Mouse (Mus musculus) mature B cell (primary cell): ENCODE results near the gene Zfp281.

ENCODE experiments used
- in situ Hi-C: fragments of 300-500 bp; cut with MboI; formaldehyde crosslinking; loops from 2 replicates; pipeline ENCODE4 v1.14.3; 2019

Zfp281 gene

DNA sequence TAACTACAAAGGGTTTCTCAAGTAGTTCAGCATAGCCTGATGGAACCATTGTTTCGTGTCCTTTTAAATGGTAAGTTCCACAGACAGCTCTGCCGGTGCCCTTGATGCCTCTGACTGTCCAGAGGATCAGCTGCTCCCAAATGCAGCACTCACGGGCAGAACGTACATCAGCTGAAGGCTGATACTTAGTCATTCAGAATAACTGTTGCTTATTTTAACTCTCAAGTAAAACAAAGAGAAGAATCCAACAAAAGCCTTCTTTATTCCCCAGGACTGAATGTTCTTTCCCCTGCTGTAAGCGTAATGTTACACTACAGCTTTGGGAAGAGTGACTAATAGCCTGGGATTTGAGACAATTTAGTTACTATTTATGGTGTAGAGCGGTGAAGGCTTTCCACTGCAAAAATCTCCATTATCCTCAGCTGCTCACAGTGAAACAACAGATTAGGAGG, 11.4 kb upstream of the Zfp281 start:
- in situ Hi-C loops = no loop called here

DNA sequence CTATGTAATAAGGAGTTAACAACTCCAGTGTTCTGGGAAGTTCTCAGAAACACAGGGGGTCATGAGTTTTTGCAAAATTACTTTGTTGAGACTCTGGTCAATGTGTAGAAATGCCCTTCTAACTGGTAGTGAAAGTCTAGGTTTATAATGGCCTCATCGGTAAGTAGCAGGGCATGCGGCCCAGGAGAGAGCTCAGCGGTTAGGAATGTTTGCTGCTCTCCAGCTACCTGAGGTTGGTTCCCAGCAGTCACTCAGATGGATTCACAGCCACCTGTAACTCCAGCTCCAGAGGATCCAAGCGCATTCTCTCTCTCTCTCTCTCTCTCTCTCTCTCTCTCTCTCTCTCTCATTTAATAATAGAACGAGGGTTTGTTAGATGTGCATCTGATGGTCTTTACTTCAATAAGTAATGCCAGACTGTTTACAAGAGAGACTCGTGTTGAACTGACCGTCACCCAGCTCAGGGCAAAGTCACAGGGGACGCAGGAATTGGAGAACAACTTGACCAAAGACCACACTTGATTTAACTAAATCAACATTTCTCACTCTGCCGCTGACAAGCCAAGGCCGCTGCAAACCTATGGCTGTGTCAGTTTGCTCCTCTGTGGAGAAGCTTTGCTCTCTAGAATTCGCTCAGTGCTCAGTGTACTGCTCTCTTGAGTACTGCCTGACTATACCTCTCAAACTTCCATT, 9.8 kb upstream of the Zfp281 start:
- in situ Hi-C loops = no loop called here

- in situ Hi-C loops = no loop called here
These were observed 7.4 kb upstream of the Zfp281 start for GRCm38 (mm10) chr1:136617163-136617788.

GRCm38 (mm10) chr1:136618570-136618969, 6.1 kb upstream of the Zfp281 start:
- in situ Hi-C loops = no loop called here

DNA sequence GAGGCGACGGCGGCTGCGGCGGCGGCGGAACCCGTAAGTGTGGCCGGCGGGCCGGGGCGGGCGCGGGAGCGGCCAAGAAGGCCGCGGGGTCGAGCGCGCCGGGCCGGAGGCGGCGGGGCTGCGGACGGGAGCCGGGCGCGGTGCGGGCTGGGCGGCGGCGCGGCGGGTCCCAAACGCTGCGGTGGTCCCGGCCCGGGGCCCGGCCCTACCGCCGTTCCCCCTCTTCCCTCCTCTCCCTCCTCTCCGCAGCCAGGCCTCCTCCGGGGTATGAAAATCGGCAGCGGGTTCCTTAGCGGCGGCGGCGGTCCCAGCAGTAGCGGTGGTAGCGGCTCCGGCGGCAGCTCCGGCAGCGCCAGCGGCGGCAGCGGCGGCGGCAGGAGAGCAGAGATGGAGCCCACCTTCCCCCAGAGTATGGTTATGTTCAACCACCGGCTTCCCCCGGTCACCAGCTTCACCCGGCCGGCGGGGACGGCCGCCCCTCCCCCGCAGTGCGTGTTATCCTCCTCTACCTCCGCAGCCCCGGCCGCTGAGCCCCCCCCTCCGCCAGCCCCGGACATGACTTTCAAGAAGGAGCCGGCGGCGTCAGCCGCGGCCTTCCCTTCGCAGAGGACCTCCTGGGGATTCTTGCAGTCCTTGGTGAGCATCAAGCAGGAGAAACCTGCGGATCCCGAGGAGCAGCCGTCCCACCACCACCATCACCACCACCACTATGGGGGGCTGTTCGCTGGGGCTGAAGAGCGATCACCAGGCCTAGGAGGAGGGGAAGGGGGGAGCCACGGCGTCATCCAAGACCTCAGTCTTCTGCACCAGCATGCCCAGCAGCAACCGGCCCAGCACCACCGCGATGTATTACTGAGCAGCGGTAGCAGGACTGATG, 556 bp downstream of the Zfp281 start:
- in situ Hi-C loops = no loop called here

DNA sequence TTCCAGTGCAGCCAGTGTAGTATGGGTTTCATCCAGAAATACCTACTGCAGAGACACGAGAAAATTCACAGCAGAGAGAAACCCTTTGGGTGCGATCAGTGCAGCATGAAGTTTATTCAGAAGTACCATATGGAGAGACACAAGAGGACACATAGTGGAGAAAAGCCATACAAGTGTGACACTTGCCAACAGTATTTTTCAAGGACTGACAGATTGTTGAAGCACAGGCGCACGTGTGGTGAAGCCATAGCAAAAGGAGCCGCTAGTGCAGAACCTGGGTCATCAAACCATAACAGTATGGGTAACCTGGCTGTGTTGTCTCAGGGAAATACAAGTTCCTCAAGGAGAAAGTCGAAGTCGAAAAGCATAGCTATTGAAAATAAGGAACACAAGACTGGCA, 1.4 kb downstream of the Zfp281 start:
- in situ Hi-C loops = no loop called here

DNA sequence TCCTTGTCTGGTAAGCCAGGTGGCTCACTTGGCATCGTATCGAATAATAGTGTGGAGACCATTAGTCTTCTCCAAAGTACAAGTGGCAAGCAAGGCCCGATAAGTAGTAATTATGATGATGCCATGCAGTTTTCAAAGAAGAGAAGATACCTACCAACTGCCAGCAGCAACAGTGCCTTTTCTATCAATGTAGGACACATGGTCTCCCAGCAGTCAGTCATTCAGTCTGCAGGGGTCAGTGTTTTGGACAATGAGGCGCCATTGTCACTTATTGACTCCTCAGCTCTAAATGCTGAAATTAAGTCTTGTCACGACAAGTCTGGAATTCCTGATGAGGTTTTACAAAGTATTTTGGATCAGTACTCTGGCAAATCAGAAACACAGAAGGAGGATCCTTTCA, 2.1 kb downstream of the Zfp281 start:
- in situ Hi-C loops = no loop called here

GRCm38 (mm10) chr1:136627591-136627990, 2.9 kb downstream of the Zfp281 start:
- in situ Hi-C loops = no loop called here

GRCm38 (mm10) chr1:136632891-136633290, 8.2 kb downstream of the Zfp281 start:
- in situ Hi-C loops = no loop called here

DNA sequence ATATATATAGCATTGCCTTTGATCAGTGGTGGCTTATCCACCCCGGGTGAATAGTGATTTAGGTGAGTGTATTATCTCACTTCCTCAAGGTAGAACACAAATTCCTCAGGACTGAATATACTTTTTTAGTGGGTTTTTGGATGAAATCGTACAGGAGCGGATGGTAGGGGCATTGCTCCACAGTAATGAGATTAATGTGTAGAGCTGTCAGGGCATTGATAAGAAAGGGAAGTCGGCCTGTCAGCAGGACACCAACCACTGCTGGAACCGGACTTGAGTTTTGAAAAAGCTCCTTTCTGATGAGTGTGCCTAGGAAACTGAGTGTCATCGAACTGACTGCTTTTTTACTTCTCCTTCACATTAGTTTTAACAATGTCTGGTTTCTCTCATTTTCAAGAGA, 10.9 kb downstream of the Zfp281 start:
- in situ Hi-C loops = no loop called here

DNA sequence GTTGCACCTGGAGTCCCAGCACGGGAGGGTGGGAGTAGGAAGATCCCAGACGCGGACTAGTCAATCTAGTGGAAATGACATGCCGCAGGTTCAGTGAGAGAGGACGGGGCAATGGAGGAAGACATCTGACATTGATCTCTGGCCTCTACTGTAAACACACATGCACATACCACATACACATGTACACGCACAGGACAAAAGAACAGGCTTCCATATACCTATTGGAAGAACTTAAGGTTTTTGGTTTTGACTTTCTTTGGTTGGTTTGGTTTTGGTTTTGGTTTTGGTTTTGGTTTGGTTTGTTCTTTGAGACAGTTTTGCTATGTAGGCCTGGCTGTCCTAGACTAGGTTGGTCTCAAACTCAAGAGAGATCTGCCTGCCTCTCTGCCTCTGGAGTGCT, 12.2 kb downstream of the Zfp281 start:
- in situ Hi-C loops = no loop called here

- in situ Hi-C loops = no loop called here
These were observed 13.0 kb downstream of the Zfp281 start for GRCm38 (mm10) chr1:136637696-136638095.

GRCm38 (mm10) chr1:136638211-136638610, 13.5 kb downstream of the Zfp281 start:
- in situ Hi-C loops = no loop called here

GRCm38 (mm10) chr1:136638699-136639098, 14.0 kb downstream of the Zfp281 start:
- in situ Hi-C loops = no loop called here

- in situ Hi-C loops = no loop called here
These were observed 14.5 kb downstream of the Zfp281 start for GRCm38 (mm10) chr1:136639221-136639620.

DNA sequence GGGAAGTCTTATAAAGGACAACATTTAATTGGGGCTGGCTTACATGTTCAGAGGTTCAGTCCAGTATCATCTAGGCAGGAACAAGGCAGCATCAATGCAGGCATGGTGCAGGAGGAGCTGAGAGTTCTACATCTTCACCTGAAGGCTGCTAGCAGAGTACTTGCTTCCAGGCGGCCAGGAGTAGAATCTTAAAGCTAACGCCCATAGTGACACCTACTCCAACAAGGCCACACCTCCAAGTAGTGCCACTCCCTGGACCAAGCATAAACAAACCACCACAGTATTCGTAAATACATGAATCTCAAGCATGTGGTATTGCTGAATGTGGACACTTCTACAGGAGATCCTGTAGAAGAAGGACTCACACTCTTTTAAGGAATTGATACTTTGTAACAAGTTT, 18.0 kb downstream of the Zfp281 start:
- in situ Hi-C loops = no loop called here

DNA sequence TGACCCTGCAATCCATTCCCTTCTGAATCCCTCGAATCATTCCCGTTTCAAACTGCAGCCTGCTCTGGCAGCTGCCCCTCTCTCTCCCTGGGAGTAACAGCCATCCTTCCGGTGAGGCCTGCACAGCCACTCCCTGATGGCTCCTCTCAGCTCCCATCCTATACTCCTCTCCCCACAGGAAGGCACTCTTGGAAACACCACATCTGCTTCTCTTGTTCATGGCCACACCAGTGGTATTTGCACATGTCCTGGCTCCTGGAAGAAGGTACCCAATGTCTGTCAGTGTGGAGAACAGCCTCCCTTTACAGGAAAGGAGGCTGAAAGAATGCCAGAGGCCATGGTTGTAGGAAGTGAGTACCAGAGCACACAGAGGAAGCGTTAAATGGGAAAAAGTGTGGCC, 19.8 kb downstream of the Zfp281 start:
- in situ Hi-C loops = no loop called here

DNA sequence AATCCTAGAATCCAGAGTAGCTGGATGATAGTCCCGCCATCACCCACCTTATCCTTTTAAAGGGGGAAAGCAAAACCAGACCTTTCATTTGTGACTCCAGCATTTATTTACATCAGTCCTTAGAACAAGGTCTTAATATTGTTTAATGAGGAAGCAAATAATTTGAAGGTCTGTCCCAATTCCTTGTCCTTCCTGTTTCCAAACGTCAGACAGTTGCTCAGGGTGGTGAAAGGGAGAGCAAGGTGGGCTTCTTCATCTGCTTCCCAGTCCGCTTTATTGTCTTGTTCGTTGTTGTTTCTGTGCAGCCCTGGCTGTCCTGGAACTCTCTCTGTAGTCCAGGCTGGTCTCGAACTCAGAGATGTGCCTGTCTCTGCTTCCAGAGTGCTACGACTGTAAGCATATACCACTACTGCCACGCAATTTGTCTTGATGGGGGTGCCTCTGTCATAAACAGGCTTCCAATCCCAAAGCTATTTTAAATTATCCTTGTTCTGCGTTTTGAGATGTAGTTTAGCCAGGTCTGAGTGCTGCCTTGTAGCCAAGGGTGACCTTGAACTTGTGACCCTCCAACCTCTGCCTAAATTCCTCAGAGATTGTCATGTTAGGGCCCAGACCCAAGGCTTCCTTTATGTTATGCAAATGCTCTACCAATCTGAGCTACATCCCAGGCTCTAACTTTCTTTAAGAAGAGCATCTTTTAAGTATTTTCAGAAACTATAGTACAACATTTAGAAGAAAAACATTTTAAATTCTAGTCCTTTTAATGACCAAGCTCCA, 21.3 kb downstream of the Zfp281 start:
- in situ Hi-C loops = no loop called here

- in situ Hi-C loops = no loop called here
These were observed 27.4 kb downstream of the Zfp281 start for GRCm38 (mm10) chr1:136652066-136652465.

GRCm38 (mm10) chr1:136653526-136653925, 28.8 kb downstream of the Zfp281 start:
- in situ Hi-C loops = no loop called here

- in situ Hi-C loops = no loop called here
These were observed 29.7 kb downstream of the Zfp281 start for GRCm38 (mm10) chr1:136654385-136654784.

DNA sequence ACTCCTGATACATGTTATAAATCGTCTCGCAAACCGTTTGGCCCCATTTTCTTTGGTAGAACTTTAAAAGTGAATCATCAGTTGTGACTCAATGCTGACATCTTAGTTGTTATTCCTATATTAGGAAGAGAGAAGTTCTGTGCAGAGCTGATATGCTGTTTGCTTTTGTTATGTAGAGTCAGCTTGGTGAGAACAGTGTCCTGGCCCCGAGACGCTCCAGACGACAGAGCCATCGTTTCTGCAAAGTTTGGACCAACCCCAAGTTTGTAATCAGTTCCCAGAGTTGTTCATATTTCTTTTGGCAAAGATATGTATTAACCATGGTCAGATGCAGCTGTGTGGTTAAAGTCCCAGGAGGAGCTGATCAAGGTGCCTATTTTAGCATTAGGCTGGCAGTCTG, 31.9 kb downstream of the Zfp281 start:
- in situ Hi-C loops = no loop called here
